Mouse (Mus musculus) ovary, postnatal 10 days (tissue): ENCODE measurements around the gene Sec22c.

Source experiments
- DNase-seq: peaks from one replicate; pipeline ENCODE4 v3.0.0; 2022; ENCODE audit warnings: low spot score

Sec22c gene

GRCm38 (mm10) chr9:121694736-121695135 is 10.6 kb downstream of the Sec22c start:
- DNase-seq, result no peak

GRCm38 (mm10) chr9:121690734-121691133 is 14.6 kb downstream of the Sec22c start:
- no peak for DNase-seq

GRCm38 (mm10) chr9:121690200-121690651 is 15.1 kb downstream of the Sec22c start:
- no peak for DNase-seq

DNA sequence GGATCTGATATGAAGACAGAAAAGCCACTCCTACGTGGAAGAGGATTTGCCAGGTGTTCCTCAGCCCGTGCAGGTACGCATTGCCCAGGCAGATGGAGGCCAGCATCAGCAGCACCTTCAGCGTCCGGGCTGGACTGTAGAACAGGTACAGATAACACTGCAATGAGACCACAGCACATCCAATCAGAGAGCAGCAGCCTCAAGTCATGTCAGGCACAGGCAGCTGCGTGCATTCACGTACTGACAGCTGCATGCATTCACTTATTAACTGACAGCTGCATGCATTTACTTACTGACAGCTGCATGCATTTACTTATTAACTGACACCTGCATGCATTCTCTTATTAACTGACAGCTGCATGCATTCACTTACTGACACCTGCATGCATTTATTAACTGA is 20.6 kb downstream of the Sec22c start:
- no peak for DNase-seq

DNA sequence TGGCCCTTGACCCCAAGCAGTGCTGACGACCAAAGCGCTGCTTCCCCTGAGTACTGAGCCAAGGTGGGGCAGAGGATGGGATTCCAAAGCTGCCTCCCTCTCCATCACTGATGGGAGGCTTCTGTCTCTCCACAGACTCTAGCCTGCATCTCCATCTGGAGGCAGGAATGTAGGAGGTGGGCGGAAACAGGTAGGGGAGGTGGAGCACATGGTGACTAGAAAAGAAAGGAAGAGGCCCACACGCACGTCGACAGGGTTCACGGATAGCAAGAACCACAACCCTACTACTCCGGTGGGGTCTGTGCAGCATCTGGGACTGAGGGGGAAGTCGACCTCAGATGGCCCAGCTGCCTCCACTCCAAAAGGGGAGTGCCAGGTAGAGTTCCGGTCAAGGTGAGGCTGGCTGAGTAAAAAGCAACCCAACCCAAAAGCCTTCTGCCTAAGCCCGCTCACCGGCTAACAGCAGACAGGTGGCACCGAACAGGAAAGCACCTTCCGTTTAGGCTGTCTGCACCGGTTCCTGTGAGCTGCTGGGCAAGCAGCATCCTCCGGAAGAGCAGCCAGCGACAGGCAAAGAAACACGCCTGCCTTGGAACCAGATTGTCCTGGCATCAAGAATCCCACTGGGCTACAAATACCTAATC is 23.1 kb downstream of the Sec22c start:
- DNase-seq, result no peak

GRCm38 (mm10) chr9:121681191-121681590 is 24.1 kb downstream of the Sec22c start:
- no peak for DNase-seq

DNA sequence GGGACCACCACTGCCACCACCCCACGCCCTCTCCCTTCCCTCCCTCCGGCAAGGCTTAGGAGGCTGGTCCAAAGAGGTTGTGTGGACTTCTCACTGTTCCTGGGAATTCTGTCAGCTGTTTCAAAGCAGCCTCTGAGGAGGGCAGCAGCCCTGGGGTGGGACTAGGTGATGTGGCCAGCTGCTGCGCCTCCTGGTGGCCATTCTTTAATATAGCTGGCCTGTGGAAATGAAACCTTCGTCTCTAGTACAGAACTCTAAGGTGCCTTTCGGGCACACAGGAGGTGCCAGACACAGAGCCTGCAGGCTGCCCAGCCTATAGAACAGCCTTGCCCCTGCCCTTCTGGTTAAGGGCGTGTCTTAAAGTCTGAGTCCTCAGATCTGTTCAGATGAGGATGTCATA is 25.7 kb downstream of the Sec22c start:
- DNase-seq, result no peak

DNA sequence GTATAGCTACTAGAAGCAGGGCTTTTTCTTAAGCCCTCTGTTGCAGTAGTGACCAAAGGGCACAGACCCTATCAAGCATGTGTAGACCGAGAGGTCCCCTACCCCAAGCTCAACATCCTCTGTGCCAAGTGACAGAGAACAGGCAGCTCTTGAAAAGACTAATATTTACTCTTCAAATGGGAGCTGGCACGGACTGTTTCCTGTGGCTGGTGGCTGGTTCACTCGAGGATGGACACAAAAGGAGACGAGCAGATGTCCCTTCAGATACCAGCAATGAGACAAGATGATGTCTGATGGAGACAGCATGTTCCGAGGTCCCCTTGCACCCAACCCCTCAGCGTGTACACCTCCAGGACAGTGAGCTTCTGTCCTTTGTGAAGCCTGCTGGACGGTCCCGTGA is 27.8 kb downstream of the Sec22c start:
- no peak for DNase-seq

GRCm38 (mm10) chr9:121677069-121677468 is 28.2 kb downstream of the Sec22c start:
- no peak for DNase-seq

- no peak for DNase-seq
Observed at GRCm38 (mm10) chr9:121675556-121675955, 29.7 kb downstream of the Sec22c start.

GRCm38 (mm10) chr9:121675011-121675410 is 30.3 kb downstream of the Sec22c start:
- no peak for DNase-seq

GRCm38 (mm10) chr9:121673716-121674115 is 31.6 kb downstream of the Sec22c start:
- no peak for DNase-seq

DNA sequence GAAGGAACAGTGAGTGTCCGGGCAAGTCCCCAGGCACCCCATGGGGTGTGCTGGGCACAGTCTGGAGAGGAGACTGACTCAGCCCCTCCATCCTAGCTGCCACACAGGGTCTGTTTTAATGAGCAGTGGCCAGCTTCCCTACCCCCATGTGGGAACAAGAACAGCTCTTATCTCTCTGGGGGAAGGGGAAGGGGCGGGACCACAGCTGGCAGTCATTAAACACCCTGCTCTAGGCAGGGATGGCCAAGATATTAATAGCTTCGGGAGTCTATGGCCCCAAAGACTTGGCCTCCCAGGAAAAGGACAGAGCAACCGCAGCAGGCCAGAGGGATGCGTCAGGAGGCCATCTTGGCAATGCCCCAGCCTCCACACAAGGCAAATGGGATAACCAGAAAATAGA is 33.0 kb downstream of the Sec22c start:
- DNase-seq, result no peak

GRCm38 (mm10) chr9:121671300-121671699 is 34.0 kb downstream of the Sec22c start:
- DNase-seq, result no peak

GRCm38 (mm10) chr9:121669348-121669791 is 35.9 kb downstream of the Sec22c start:
- DNase-seq, result peak; percentile 50

DNA sequence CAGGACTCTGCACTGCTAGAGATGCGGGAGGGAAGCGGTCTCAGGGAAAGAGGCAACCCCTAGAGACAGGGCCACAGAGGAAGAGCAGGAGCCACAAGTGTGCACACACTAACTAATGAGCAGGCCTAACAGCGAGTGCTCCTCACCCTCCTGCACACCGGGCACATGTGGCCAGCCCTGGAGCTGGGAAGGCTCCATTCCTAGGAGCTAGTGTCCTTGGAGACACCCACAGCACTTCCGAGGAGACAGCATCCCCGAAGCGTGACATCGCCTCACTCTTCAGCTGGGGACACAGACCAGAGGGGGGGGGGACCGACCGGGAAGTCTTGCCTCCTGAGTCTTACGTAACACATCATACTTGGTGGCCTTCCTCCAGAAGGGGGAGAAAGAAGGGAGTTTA is 37.5 kb downstream of the Sec22c start:
- DNase-seq, result no peak

GRCm38 (mm10) chr9:121666957-121667630 is 38.2 kb downstream of the Sec22c start:
- DNase-seq, result no peak

DNA sequence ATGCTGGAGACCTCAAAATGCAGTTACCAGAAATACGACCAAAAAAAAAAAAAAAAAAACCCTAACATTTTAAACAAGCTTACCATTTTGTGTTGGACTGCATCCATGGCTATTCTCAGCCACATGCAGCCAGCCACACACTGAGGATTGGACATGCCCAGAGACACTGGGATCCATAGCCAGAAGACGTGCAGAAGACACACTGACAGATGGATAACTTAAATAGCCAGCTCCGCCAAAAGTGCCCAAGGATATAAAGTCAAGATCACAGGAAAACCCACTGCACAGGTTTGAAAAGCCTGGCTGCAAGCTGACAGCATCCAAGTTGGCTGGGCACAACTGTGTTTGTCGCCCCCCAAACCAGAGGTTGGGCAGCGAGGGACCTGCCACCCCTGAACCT is 41.2 kb downstream of the Sec22c start:
- no peak for DNase-seq

DNA sequence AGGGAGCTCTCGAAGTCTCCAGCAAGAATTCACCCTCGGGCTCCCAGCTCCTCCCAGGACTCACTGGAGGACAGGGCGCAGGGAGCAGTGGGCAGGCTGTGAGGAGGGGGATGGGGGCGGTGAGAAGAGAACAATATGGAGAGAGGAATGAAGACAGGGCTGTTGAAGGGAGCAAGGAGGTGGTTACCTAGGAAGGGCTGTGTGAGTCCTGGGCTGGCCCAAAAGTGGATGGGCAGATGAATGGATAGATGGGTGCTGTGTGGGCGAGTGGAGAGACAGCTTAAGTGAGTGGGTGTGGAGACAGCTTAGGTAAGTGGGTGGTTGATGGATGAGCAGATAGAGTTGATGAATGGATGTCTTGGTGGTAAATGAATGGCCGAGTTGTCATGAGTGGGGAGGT is 41.8 kb downstream of the Sec22c start:
- no peak for DNase-seq

DNA sequence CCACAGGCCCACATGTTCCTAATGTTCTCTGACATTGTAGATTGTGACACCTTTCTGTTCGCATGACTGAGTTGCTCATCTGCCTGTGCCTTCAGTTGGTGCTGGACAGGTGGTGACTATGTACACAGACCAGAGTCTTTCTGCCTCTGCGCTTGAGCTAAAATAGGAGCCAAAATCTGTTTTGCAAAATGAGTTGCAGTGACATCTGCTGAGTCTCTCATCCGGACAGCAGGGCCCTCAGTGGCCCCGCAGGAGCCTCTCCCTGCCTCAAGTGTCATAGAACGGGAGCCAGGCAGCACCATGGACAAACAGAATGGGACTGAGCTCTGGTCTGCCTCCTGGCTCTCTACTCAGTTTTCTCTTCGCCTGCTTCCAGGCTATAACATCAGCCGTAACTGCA is 45.5 kb downstream of the Sec22c start:
- no peak for DNase-seq

- no peak for DNase-seq
Observed at GRCm38 (mm10) chr9:121658248-121658647, 47.0 kb downstream of the Sec22c start.

GRCm38 (mm10) chr9:121657143-121657542 is 48.1 kb downstream of the Sec22c start:
- no peak for DNase-seq

DNA sequence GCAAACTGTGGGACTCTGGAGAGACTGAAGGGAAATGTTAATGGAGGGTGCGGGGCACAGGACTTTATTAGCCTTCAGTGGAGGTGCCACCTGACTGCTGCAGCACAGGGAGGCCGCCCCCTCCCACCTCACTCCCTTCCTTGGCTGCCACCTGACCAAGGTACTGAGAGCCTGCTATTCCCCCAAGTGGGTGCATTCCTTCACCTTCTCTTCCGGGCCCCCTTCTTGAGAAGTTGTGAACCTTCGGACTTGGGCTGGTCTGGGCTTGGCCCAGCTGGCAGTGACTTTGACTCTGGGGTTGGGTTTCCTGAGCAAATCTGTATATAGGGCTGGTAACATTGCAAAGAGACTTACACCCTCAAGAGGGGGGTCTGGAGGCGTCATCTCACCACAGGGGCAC is 49.0 kb downstream of the Sec22c start:
- DNase-seq, result no peak

DNA sequence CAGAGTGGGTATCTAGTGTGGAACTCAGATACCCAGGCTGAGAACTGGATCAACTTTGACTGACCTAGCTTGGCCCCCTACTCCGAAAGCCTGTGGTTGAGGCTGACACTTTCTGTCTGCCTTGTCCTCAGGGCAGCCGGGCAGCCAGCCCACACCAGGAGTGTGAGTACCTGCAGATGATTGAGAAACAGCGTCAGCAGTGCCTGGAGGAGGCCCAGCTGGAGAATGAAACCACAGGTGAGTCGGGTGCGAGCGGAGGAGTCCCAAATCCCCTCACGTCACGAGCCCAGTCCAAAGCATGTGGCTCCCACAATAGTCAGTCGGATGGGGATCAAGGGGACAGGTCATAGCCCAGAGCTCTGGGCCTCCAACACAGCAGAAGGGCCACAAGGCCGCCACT is 51.6 kb downstream of the Sec22c start:
- DNase-seq, result no peak
